Mouse (Mus musculus) adrenal gland (tissue): ENCODE measurements around the gene Mpv17l.
"Not testable (repeated sequence)": the region's sequence is repeated elsewhere in the genome, so short reads cannot be mapped to it uniquely, and the experiment has no call there.

Source experiments
- intact Hi-C: fragments of 180-260 bp; cut with DNase I; formaldehyde crosslinking; loops from one replicate; pipeline ENCODE4 v1.15.1; 2025

Gene Mpv17l

GRCm38 (mm10) chr16:13927456-13928075 is 24.6 kb downstream of the Mpv17l start:
- intact Hi-C loops: no loop called here

GRCm38 (mm10) chr16:13940139-13940846 is 37.3 kb downstream of the Mpv17l start:
- intact Hi-C loops: no loop called here

- intact Hi-C loops: no loop called here
Observed at GRCm38 (mm10) chr16:13940847-13941395, 38.0 kb downstream of the Mpv17l start.

- intact Hi-C loops: no loop called here
Observed at GRCm38 (mm10) chr16:13944178-13944577, 41.2 kb downstream of the Mpv17l start.

GRCm38 (mm10) chr16:13944752-13945151 is 41.8 kb downstream of the Mpv17l start:
- intact Hi-C loops: no loop called here

- intact Hi-C loops: no loop called here
Observed at GRCm38 (mm10) chr16:13945153-13945552, 42.2 kb downstream of the Mpv17l start.

- intact Hi-C loops: no loop called here
Observed at GRCm38 (mm10) chr16:13946306-13946705, 43.3 kb downstream of the Mpv17l start.

GRCm38 (mm10) chr16:13951245-13951644 is 48.3 kb downstream of the Mpv17l start:
- intact Hi-C loops: no loop called here

- intact Hi-C loops: no loop called here
Observed at GRCm38 (mm10) chr16:13962053-13962452, 59.1 kb downstream of the Mpv17l start.

- intact Hi-C loops: no loop called here
Observed at GRCm38 (mm10) chr16:13969096-13969495, 66.1 kb downstream of the Mpv17l start.

GRCm38 (mm10) chr16:13972051-13972450 is 69.1 kb downstream of the Mpv17l start:
- intact Hi-C loops: no loop called here

- intact Hi-C loops: not testable (repeated sequence)
Observed at GRCm38 (mm10) chr16:13976358-13976896, 73.5 kb downstream of the Mpv17l start.

GRCm38 (mm10) chr16:13977026-13977425 is 74.1 kb downstream of the Mpv17l start:
- intact Hi-C loops: not testable (repeated sequence)

GRCm38 (mm10) chr16:13981726-13982125 is 78.8 kb downstream of the Mpv17l start:
- intact Hi-C loops: not testable (repeated sequence)

- intact Hi-C loops: no loop called here
Observed at GRCm38 (mm10) chr16:13983161-13983560, 80.2 kb downstream of the Mpv17l start.

GRCm38 (mm10) chr16:13986197-13986573 is 83.2 kb downstream of the Mpv17l start:
- intact Hi-C loops: no loop called here

GRCm38 (mm10) chr16:13986574-13987478 is 83.9 kb downstream of the Mpv17l start, which contains the start of the genes 2900011O08Rik and Ifitm7:
TSS of gene 2900011O08Rik (plus strand) at chr16:13986604.
TSS of gene Ifitm7 (minus strand) at chr16:13986888.
- intact Hi-C loops: no loop called here

GRCm38 (mm10) chr16:13992518-13993248 is 89.7 kb downstream of the Mpv17l start:
- intact Hi-C loops: no loop called here

GRCm38 (mm10) chr16:13994076-13994475 is 91.1 kb downstream of the Mpv17l start:
- intact Hi-C loops: no loop called here

GRCm38 (mm10) chr16:13994502-13994901 is 91.5 kb downstream of the Mpv17l start:
- intact Hi-C loops: no loop called here
